Mouse (Mus musculus): ENCODE results near the gene Mzf1. TPM values are rescaled to one million over a fixed set of nuclear protein-coding genes. Genes with fewer than 3 reads are reported as not detected.
"Not testable (repeated sequence)": the region's sequence is repeated elsewhere in the genome, so short reads cannot be mapped to it uniquely, and the experiment has no call there.

Gene Mzf1
- 9.6 and 11.5 TPM in 2 replicates for total RNA-seq (2014; rRNA removed)
- polyA plus RNA-seq (2015; fragmentation: Nextera tagmentation; extraction: Ambion mirVana): 7.7 and 8.7 TPM in 2 replicates

GRCm38 (mm10) chr7:13054287-13055010, at the start of gene Mzf1:
Gene Mzf1, minus strand, starts transcription at chr7:13054764.
- Histone ChIP-seq H3K27ac (peak within 1 kb of the TSS; percentile 81), H3K9ac (replicated peaks; ENCODE audit: low read length) (peak within 1 kb of the TSS; percentile 55), H3K4me1 (ENCODE audit: insufficient read depth, low read length) (no peaks in the 10 kb centered on the region), H3K9me3 (ENCODE audit: low read length) (no peaks in the 10 kb centered on the region), H3K4me3 (ENCODE audit: low read length) (peak within 1 kb of the TSS; percentile 52), H3K36me3 (ENCODE audit: insufficient read depth, low read length) (no peaks in the 10 kb centered on the region), H3K27me3 (ENCODE audit: insufficient read depth, low read length) (no peaks in the 10 kb centered on the region), H3K4me2 (ENCODE audit: low read depth, low read length) (peak within 1 kb of the TSS; percentile 61)
- ATAC-seq: peak; percentile 96
- peak; percentile 99 for DNase-seq (ENCODE audit: low spot score)
- WGBS: under 1% methylated on average over 41 of the region's 41 CpGs
- peak; percentile 6 for TF ChIP-seq CTCF (IDR thresholded peaks at IDR 0.05; ENCODE audit: low read depth)

- WGBS: 52% methylated on average over 3 of the region's 3 CpGs
- no peak within 1 kb of the TSS for H3K9ac ChIP-seq (replicated peaks; ENCODE audit: low read length)
- no peak for TF ChIP-seq CTCF (IDR thresholded peaks at IDR 0.05; ENCODE audit: low read depth)
- H3K27me3 ChIP-seq (ENCODE audit: insufficient read depth, low read length): no peaks in the 10 kb centered on the region
- H3K27ac ChIP-seq: no peak within 1 kb of the TSS
- DNase-seq (ENCODE audit: low spot score) (no peak), ATAC-seq (no peak)
- H3K9me3 ChIP-seq (ENCODE audit: low read length): no peaks in the 10 kb centered on the region
- no peaks in the 10 kb centered on the region for H3K36me3 ChIP-seq (ENCODE audit: insufficient read depth, low read length)
- H3K4me2 ChIP-seq (ENCODE audit: low read depth, low read length): no peak within 1 kb of the TSS
- no peaks in the 10 kb centered on the region for H3K4me1 ChIP-seq (ENCODE audit: insufficient read depth, low read length)
- no peak within 1 kb of the TSS for H3K4me3 ChIP-seq (ENCODE audit: low read length)
Measured at GRCm38 (mm10) chr7:13095073-13095472, 40.5 kb upstream of the Mzf1 start, which contains the start of gene Vmn1r85. Gene Vmn1r85, minus strand, starts transcription at chr7:13095173.

GRCm38 (mm10) chr7:13072293-13072692, 17.7 kb upstream of the Mzf1 start:
- TF ChIP-seq CTCF (IDR thresholded peaks at IDR 0.05; ENCODE audit: low read depth): no peak
- no peaks in the 10 kb centered on the region for H3K27me3 ChIP-seq (ENCODE audit: insufficient read depth, low read length)
- no peak for DNase-seq (ENCODE audit: low spot score)
- H3K4me3 ChIP-seq (ENCODE audit: low read length): no peak overlapping the region
- H3K4me1 ChIP-seq (ENCODE audit: insufficient read depth, low read length): no peaks in the 10 kb centered on the region
- ATAC-seq: no peak
- no peak overlapping the region for H3K9ac ChIP-seq (replicated peaks; ENCODE audit: low read length)
- no peak overlapping the region for H3K4me2 ChIP-seq (ENCODE audit: low read depth, low read length)
- no peak overlapping the region for H3K27ac ChIP-seq
- WGBS: 58% methylated on average over 5 of the region's 5 CpGs
- H3K9me3 ChIP-seq (ENCODE audit: low read length): no peaks in the 10 kb centered on the region
- no peaks in the 10 kb centered on the region for H3K36me3 ChIP-seq (ENCODE audit: insufficient read depth, low read length)

- H3K9me3 ChIP-seq (ENCODE audit: low read length); H3K9ac ChIP-seq (replicated peaks; ENCODE audit: low read length); DNase-seq (ENCODE audit: low spot score); ATAC-seq; H3K27ac ChIP-seq; H3K4me3 ChIP-seq (ENCODE audit: low read length); H3K4me1 ChIP-seq (ENCODE audit: insufficient read depth, low read length); H3K36me3 ChIP-seq (ENCODE audit: insufficient read depth, low read length); H3K27me3 ChIP-seq (ENCODE audit: insufficient read depth, low read length); H3K4me2 ChIP-seq (ENCODE audit: low read depth, low read length): not testable (repeated sequence)
- peak; percentile 55 for TF ChIP-seq CTCF (IDR thresholded peaks at IDR 0.05; ENCODE audit: low read depth)
- 61% methylated on average over 2 of the region's 2 CpGs for WGBS
Measured at GRCm38 (mm10) chr7:13063399-13063798, 8.8 kb upstream of the Mzf1 start.

- no peak for TF ChIP-seq CTCF (IDR thresholded peaks at IDR 0.05; ENCODE audit: low read depth)
- no peaks in the 10 kb centered on the region for H3K27me3 ChIP-seq (ENCODE audit: insufficient read depth, low read length)
- no peaks in the 10 kb centered on the region for H3K36me3 ChIP-seq (ENCODE audit: insufficient read depth, low read length)
- no peak overlapping the region for H3K27ac ChIP-seq
- H3K9ac ChIP-seq (replicated peaks; ENCODE audit: low read length): no peak overlapping the region
- no peaks in the 10 kb centered on the region for H3K4me1 ChIP-seq (ENCODE audit: insufficient read depth, low read length)
- 86% methylated on average over 9 of the region's 9 CpGs for WGBS
- H3K9me3 ChIP-seq (ENCODE audit: low read length): no peaks in the 10 kb centered on the region
- H3K4me3 ChIP-seq (ENCODE audit: low read length): no peak overlapping the region
- no peak for DNase-seq (ENCODE audit: low spot score)
- H3K4me2 ChIP-seq (ENCODE audit: low read depth, low read length): no peak overlapping the region
- no peak for ATAC-seq
Measured at GRCm38 (mm10) chr7:13059536-13059935, 5.0 kb upstream of the Mzf1 start.

- TF ChIP-seq CTCF (IDR thresholded peaks at IDR 0.05; ENCODE audit: low read depth): peak; percentile 46
- no peak overlapping the region for H3K4me3 ChIP-seq (ENCODE audit: low read length)
- no peaks in the 10 kb centered on the region for H3K36me3 ChIP-seq (ENCODE audit: insufficient read depth, low read length)
- H3K9ac ChIP-seq (replicated peaks; ENCODE audit: low read length): no peak overlapping the region
- H3K27ac ChIP-seq: no peak overlapping the region
- H3K9me3 ChIP-seq (ENCODE audit: low read length): no peaks in the 10 kb centered on the region
- no peak overlapping the region for H3K4me2 ChIP-seq (ENCODE audit: low read depth, low read length)
- H3K27me3 ChIP-seq (ENCODE audit: insufficient read depth, low read length): no peaks in the 10 kb centered on the region
- DNase-seq (ENCODE audit: low spot score) (no peak), ATAC-seq (no peak)
- H3K4me1 ChIP-seq (ENCODE audit: insufficient read depth, low read length): no peaks in the 10 kb centered on the region
- 54% methylated on average over 8 of the region's 8 CpGs for WGBS
Measured at GRCm38 (mm10) chr7:13056913-13057700, 2.5 kb upstream of the Mzf1 start.

All from hindbrain, postnatal 0 days (tissue).